Mouse (Mus musculus) heart, postnatal 10 days (tissue): Measurements from ENCODE around the gene Gm3194. TPM values are rescaled to one million over a fixed set of nuclear protein-coding genes. Genes with fewer than 3 reads are reported as not detected.
"Not testable (repeated sequence)": the region's sequence is repeated elsewhere in the genome, so short reads cannot be mapped to it uniquely, and the experiment has no call there.

Source experiments
- DNase-seq, 2 experiments: peaks; one replicate each; pipeline ENCODE4 v3.0.0; 2021
- intact Hi-C: fragments of 180-260 bp; cut with DNase I; formaldehyde crosslinking; loops from one replicate; pipeline ENCODE4 v1.15.1; 2025
- total RNA-seq, 2 experiments: library from RNA; stranded (reverse); gene quantifications; 2 replicates each; pipeline ENCODE4 v1.2.3; 2021

Gene Gm3194
- total RNA-seq = 1 to 10 TPM; 1.4 to 2.0 TPM

GRCm38 (mm10) chr14:5455367-5455766 lies at the start of gene Gm3194:
Gene Gm3194, minus strand, starts transcription at chr14:5455467.
- intact Hi-C loops, DNase-seq: not testable (repeated sequence)

DNA sequence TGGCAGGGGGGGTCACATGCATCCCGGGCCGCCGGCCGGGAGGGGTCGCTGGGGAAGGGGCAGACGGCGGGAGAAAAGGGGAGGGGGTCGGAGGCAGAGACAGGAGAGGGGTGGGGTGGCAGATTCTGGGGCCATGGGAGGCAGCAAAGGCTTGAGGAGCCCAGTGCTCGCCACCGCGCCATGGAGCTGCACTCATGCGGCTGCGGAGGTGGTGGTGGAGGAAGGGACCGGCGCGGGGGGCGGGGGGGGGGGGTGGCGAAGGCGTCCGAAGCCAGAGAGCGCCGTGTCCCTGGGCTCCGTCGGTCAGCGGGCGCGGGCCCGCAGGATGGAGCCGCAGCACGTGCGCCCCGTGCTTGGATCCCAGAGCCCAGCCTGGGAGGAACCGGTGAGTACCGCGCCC lies 46.1 kb upstream of the Gm3194 start, which contains the start of gene Gm3488:
Gene Gm3488 (plus strand): TSS at position 301 of the 400 bp plus-strand sequence.
- intact Hi-C loops = not testable (repeated sequence)

DNA sequence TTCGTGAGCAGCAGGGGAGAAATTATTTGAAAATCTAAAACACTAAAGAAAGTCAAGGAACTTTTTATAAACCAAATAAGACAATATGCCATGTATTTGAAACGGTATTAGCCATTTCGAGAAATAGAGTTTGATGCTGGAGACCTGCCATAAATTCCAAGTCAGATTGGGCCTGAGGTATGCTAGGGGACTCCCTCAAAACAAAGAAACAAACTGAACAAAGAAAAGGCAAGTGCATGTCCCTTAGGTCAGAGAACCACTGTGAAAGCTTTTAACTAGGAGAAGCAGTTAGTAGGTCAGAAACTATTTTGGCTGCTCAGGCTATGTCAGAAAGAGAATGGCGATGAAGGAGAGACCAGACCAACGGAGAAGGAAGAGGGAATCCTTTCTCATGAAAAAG lies 28.6 kb upstream of the Gm3194 start, which contains the start of gene Gm3187:
Gene Gm3187 (plus strand): TSS at position 301 of the 400 bp plus-strand sequence.
- intact Hi-C loops, DNase-seq: not testable (repeated sequence)

More for the DNA sequence above, 46.1 kb upstream of the Gm3194 start, which contains the start of gene Gm3488:
- DNase-seq = not testable (repeated sequence)

DNA sequence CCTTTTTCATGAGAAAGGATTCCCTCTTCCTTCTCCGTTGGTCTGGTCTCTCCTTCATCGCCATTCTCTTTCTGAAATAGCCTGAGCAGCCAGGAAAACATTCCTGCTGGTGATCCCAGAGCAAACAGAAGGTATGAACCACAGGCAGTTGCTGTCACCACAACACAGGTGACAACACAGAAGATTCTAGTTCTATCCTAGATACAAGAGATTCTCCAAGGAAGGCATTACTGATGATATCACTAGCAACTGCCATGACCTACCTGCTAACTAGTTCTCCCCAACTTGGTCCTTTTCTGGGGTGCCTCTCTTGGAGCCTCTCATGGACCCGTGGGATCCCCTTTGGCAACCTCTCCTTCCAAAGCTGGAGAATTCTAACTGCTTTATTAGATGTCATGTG lies 22.5 kb upstream of the Gm3194 start, which contains the start of gene Gm8246:
Gene Gm8246 (minus strand): TSS at position 101 of the 400 bp plus-strand sequence.
- intact Hi-C loops = not testable (repeated sequence)

GRCm38 (mm10) chr14:5460469-5460868 lies 5.2 kb upstream of the Gm3194 start:
- intact Hi-C loops, DNase-seq: not testable (repeated sequence)

More for the DNA sequence above, 22.5 kb upstream of the Gm3194 start, which contains the start of gene Gm8246:
- not testable (repeated sequence) for DNase-seq

- intact Hi-C loops, DNase-seq: not testable (repeated sequence)
Measured at GRCm38 (mm10) chr14:5388949-5389348, 66.3 kb downstream of the Gm3194 start, which contains the start of gene Gm3500. Gene Gm3500, minus strand, starts transcription at chr14:5389049.

Other genes starting within 250 kb of the Gm3194 start
- gene Gm3526, start 194.9 kb downstream of the Gm3194 start, total RNA-seq = not detected
- gene Gm3542, start 120.5 kb downstream of the Gm3194 start, total RNA-seq = not detected
- gene Gm3500, start 66.4 kb downstream of the Gm3194 start, total RNA-seq = not detected
- not detected for gene Gm8246, start 22.4 kb upstream of the Gm3194 start, total RNA-seq
- not detected for gene Gm3187, start 28.7 kb upstream of the Gm3194 start, total RNA-seq
- gene Gm3488, start 46.2 kb upstream of the Gm3194 start, total RNA-seq = 1 to 10 TPM in 1 of 2 experiments, under 1 TPM in 1; 0.92 to 2.0 TPM
- gene Gm3532, start 83.0 kb upstream of the Gm3194 start, total RNA-seq = not detected
- gene Gm8265, start 177.6 kb upstream of the Gm3194 start, total RNA-seq = not detected
- gene Gm9603, start 232.0 kb upstream of the Gm3194 start, total RNA-seq = not detected